Mouse (Mus musculus) ES-Bruce4 (cell line): Measurements from ENCODE around the gene Hoxa3.

Experiments used
- CTCF ChIP-seq: IDR thresholded peaks from one replicate; pipeline ENCODE4 v1.8.1; 2011; ENCODE audit warnings: low read depth, low read length
- EP300 ChIP-seq: IDR thresholded peaks from 2 replicates; pipeline ENCODE4 v1.6.1; 2011; ENCODE audit warnings: low read depth, low read length; ENCODE audit not compliant: insufficient read depth
- POLR2A ChIP-seq: IDR thresholded peaks from one replicate; pipeline ENCODE4 v1.8.1; 2011; ENCODE audit warnings: low read length; ENCODE audit not compliant: insufficient read depth

GRCm38 (mm10) chr6:52206882-52207683 is 6.1 kb downstream of the Hoxa3 start:
- TF ChIP-seq CTCF (no peak), POLR2A (no peak), EP300 (no peak)
